Mouse (Mus musculus) heart, postnatal 14 days (tissue): ENCODE data around the gene Esp36. TPM values are rescaled to one million over a fixed set of nuclear protein-coding genes. Genes with fewer than 3 reads are reported as not detected.
"Not testable (repeated sequence)": the region's sequence is repeated elsewhere in the genome, so short reads cannot be mapped to it uniquely, and the experiment has no call there.

Experiments
- DNase-seq, 2 experiments: peaks; one replicate each; pipeline ENCODE4 v3.0.0; 2021 to 2022
- intact Hi-C: fragments of 180-260 bp; cut with DNase I; formaldehyde crosslinking; loops from one replicate; pipeline ENCODE4 v1.15.1; 2025
- long read RNA-seq, 2 experiments: library from polyadenylated mRNA; stranded (forward); transcript quantifications; one replicate each; pipeline ENCODE4 v2.0.0; 2021
- total RNA-seq, 2 experiments: library from RNA; stranded (reverse); gene quantifications; 2 replicates each; pipeline ENCODE4 v1.2.3; 2021

Gene Esp36
- total RNA-seq, result not detected
- long read RNA-seq, experiment 1, result 0 reads
- long read RNA-seq, experiment 2, result 0 reads

DNA sequence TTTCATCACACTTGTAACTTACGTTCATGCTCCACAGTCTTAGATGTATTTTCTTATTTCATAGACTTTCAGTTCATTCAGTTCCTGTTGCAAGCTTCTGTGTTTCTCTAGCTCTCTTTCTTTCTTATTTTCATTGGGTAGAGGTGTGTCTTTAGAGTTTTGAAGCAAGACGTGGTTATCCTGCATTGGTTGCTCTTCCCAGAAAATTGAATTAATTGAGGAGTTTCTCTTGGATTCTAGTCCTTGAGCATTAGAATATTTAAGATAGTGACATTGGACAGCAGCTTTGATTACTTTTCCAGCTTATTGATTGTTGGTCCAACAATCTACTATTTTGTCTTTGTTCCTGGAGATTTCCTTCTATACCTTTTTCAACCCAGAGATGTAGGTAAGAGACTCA is at the start of gene Esp36:
Gene Esp36 (minus strand): TSS at position 101 of the 400 bp plus-strand sequence.
- intact Hi-C loops, result no loop called here
- no peak for DNase-seq

GRCm38 (mm10) chr17:38456206-38456605 is 36.2 kb upstream of the Esp36 start:
- intact Hi-C loops, DNase-seq: not testable (repeated sequence)

DNA sequence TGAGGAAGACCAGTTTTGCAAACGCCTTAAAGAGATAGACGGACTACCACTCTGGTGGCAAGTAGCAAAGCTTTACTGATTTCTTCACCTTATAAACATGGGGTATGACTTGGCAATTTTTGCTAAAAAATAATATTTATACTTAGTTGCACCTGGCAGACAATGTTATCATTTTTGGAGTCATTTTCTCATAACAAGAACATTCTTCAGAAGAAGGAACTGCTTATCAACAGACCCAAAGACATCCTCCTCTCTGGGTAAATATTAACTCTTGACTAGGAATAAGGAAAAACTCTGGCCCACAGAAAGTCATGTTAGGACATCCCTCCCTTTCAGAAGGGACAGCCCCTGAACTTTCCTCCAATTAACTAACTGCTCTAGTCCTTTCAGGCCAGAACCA is 30.7 kb upstream of the Esp36 start:
- DNase-seq, result no peak
- intact Hi-C loops, result no loop called here

GRCm38 (mm10) chr17:38406135-38406534 is 13.8 kb downstream of the Esp36 start:
- intact Hi-C loops, result no loop called here
- DNase-seq, result no peak

DNA sequence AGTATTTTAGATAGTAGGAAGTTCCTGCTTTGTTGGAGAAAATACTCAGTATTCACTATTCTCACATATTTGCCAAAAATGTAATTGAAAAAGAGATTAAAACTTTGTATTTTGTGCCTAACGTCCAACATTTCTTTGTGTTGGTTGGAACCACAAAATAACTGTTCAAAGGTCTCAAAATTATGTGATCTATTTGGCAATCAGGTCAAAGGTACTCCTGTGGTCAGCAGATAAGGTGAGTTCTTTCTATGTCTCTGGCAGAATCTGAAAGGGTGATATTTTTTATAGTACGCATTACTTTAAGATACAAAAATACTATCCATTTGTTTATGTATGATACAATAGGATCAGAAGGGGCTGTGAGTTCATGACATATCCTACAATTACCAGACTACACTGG is 28.2 kb downstream of the Esp36 start:
- intact Hi-C loops, result no loop called here
- DNase-seq, result no peak

Other genes starting within 250 kb of the Esp36 start
- gene Olfr134, start 248.8 kb downstream of the Esp36 start, total RNA-seq, result not detected
- gene Olfr135, start 215.8 kb downstream of the Esp36 start, total RNA-seq, result not detected
- gene Olfr138, start 159.2 kb downstream of the Esp36 start, total RNA-seq, result not detected
- gene Olfr137, start 112.6 kb downstream of the Esp36 start, total RNA-seq, result not detected
- gene Olfr136, start 90.4 kb downstream of the Esp36 start, total RNA-seq, result not detected
- gene Esp34, start 134.0 kb upstream of the Esp36 start, total RNA-seq, result not detected
- not detected for gene Esp31, start 219.3 kb upstream of the Esp36 start, total RNA-seq